Mouse (Mus musculus) megakaryocyte, embryonic 14.5 days (primary cell): ENCODE data around the gene Ipcef1. TPM values are rescaled to one million over a fixed set of nuclear protein-coding genes. Genes with fewer than 3 reads are reported as not detected.

Experiments
- H3K27me3 ChIP-seq: replicated peaks from 2 replicates; pipeline ENCODE3; 2012; ENCODE audit warnings: inconsistent platforms
- H3K36me3 ChIP-seq: replicated peaks from 2 replicates; pipeline ENCODE3; 2012; ENCODE audit warnings: low read length, inconsistent platforms, mixed read lengths
- H3K4me1 ChIP-seq: 2 replicates; pipeline ENCODE4 v1.6.1; 2012; ENCODE audit warnings: inconsistent platforms
- H3K4me3 ChIP-seq: replicated peaks from 2 replicates; pipeline ENCODE3; 2012; ENCODE audit warnings: moderate library complexity, mild to moderate bottlenecking, inconsistent platforms
- H3K9me3 ChIP-seq: 2 replicates; pipeline ENCODE4 v1.6.1; 2012; ENCODE audit warnings: inconsistent platforms
- FLI1 ChIP-seq: IDR thresholded peaks from 2 replicates; pipeline ENCODE4 v1.6.1; 2012; ENCODE audit warnings: low read length, inconsistent platforms, mixed read lengths
- GATA1 ChIP-seq: IDR thresholded peaks from 3 replicates; pipeline ENCODE4 v1.6.1; 2012; ENCODE audit warnings: mixed read lengths, low read length, inconsistent platforms, borderline replicate concordance
- polyA plus RNA-seq: library from polyadenylated mRNA; stranded (reverse); fragments of >175 nt; gene quantifications from 2 replicates; pipeline ENCODE4 v1.2.3, GENCODE M21; 2012; ENCODE audit warnings: low replicate concordance; ENCODE audit not compliant: insufficient read depth

Ipcef1 gene
- polyA plus RNA-seq, 1 experiment = 0.07 TPM

DNA sequence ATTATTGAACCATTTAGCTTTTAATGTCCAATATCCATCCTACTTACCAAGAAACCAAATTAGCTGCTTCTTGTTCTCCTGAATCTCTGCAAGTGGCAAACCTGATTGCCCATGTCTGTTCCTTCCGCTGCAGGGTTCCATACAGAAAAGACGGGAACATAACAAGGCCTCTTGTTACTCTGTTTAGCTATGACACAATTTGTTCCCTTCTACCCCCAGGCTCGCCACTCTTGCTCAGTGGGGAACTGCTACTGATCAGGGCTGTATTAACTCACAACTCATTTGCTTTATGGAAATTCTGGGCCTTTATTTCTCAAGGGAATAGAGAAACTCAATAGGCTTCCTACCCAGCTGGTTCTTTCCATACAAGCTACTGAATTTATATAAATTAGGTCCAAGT lies 196.5 kb downstream of the Ipcef1 start:
- H3K9me3 ChIP-seq = peaks cover 3% of the 10 kb centered on the region; the same call in 1 of the 2 replicates
- no peak overlapping the region for H3K4me3 ChIP-seq
- TF ChIP-seq FLI1 (no peak), GATA1 (no peak)
- no peaks in the 10 kb centered on the region for H3K4me1 ChIP-seq
- no peaks in the 10 kb centered on the region for H3K36me3 ChIP-seq
- H3K27me3 ChIP-seq = no peaks in the 10 kb centered on the region

DNA sequence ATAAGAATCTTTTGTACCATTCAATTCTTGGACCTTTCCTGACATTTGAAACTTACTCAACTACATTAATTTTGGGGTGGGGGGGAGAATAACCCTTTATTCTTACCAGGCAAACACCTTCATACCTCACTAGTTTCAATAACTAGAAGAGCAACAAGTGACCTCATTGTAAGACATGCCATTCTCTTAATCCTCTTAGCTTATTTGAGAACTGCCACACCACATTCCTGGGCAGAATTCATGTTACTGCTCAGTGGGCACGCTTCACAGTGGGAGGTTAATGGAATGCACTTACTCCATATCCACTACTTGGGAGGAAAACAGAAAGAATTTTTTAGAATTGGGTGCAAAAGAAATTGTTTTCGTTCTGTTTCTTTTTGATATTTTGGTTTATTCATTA lies 203.4 kb downstream of the Ipcef1 start:
- Histone ChIP-seq H3K4me3 (no peak overlapping the region), H3K27me3 (no peaks in the 10 kb centered on the region), H3K36me3 (no peaks in the 10 kb centered on the region), H3K9me3 (peaks cover 3% of the 10 kb centered on the region), H3K4me1 (no peaks in the 10 kb centered on the region)
- TF ChIP-seq FLI1 (no peak), GATA1 (no peak)

DNA sequence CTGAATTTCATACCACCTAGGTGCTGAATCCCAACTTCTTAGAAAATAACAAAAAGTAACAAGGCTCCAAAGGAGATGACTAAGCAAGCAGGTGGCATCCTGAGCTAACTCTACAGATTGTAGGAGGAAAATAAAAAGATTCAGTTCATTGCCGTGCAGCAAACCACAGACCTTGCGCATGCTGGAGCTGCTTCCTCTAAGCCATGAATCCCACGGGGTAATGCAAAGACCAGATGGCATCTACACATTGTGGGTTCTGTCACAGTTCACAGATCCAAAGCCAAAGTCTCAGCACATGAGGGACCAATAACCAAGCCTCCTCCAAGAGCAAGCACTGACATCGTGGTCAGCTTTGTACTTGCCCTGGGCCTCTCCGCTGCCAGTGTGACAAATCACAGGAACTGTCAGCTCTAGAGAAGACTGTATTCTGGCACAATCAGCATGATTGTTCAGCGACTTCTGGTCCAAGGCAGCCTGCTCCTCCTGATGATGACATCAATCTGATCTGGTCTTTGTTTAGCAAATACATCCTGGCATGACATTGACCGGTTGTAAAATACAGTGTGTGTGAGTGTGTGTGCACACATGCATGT lies 204.0 kb downstream of the Ipcef1 start:
- TF ChIP-seq GATA1 (no peak), FLI1 (no peak)
- H3K4me1 ChIP-seq = no peaks in the 10 kb centered on the region
- H3K4me3 ChIP-seq = no peak overlapping the region
- peaks cover 3% of the 10 kb centered on the region for H3K9me3 ChIP-seq
- no peaks in the 10 kb centered on the region for H3K27me3 ChIP-seq
- no peaks in the 10 kb centered on the region for H3K36me3 ChIP-seq

DNA sequence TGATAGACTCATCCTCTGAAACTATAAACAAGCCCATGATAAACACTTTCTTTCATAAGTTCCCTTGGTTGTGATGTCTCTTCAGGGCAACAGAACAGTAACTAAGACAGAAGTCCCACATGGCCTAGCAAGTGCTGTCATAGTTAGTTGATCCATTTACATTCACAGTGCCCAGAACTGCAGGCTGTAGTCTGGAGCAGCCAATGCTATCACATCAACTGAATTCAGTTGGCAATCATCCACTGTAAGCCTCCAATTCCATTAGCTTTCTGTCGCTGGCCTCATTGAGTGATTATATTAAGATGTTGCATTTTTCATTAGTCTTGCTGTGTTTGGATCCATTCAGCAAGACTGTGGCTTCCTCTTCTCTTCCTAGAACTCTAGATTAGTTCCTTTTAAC lies 206.0 kb downstream of the Ipcef1 start:
- Histone ChIP-seq H3K36me3 (no peaks in the 10 kb centered on the region), H3K27me3 (no peaks in the 10 kb centered on the region), H3K4me3 (no peak overlapping the region), H3K4me1 (no peaks in the 10 kb centered on the region), H3K9me3 (no peaks in the 10 kb centered on the region; the same call in 1 of the 2 replicates)
- TF ChIP-seq GATA1 = no peak

DNA sequence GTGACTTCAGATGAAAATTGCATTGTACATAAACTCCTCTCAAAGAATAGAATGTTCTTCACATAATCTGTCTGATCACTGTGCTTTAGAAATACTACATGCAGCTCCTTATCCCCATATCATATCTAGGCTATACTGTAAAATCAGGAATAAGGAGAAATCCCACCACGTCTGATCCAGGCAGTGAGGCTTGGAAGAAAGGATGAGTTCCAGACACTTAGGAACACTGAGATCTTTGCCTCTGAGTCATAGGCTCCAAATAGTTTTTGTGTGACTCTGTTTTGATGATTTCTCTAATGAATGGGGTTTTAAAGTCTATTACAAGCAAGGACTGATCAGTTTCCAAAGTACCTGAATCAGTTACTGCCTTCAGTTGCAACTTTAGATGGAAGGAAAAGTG lies 210.1 kb downstream of the Ipcef1 start:
- no peaks in the 10 kb centered on the region for H3K36me3 ChIP-seq
- H3K27me3 ChIP-seq = no peaks in the 10 kb centered on the region
- no peaks in the 10 kb centered on the region for H3K9me3 ChIP-seq

More for the DNA sequence above, 210.1 kb downstream of the Ipcef1 start:
- TF ChIP-seq FLI1 = no peak
- TF ChIP-seq GATA1 = no peak
- H3K4me1 ChIP-seq = no peaks in the 10 kb centered on the region
- H3K4me3 ChIP-seq = no peak overlapping the region

Other genes with a start within 250 kb of the Ipcef1 start
- 10.9 and 14.8 TPM in 2 replicates for gene Cnksr3, start 159.8 kb upstream of the Ipcef1 start, polyA plus RNA-seq